Mouse (Mus musculus) CH12.LX (cell line): ENCODE measurements around the gene Erbb2.

Experiments
- CHD1 ChIP-seq: IDR thresholded peaks from 2 replicates; pipeline ENCODE4 v1.6.1; 2012; ENCODE audit warnings: low read depth, low read length, improper control_type of control experiment, inconsistent platforms
- CHD2 ChIP-seq: IDR thresholded peaks from 2 replicates; pipeline ENCODE4 v1.6.1; 2011; ENCODE audit warnings: low read length, improper control_type of control experiment
- CTCF ChIP-seq, 2 experiments: IDR thresholded peaks in 1 of 2; conservative IDR thresholded peaks in 1 of 2; 2 replicates each; pipeline ENCODE4 v1.5.1; 2011 to 2012; ENCODE audit warnings: low read depth in 2 of 2, low read length in 2 of 2, improper control_type of control experiment in 1 of 2, inconsistent platforms in 1 of 2, mild to moderate bottlenecking in 1 of 2, moderate library complexity in 1 of 2
- EP300 ChIP-seq: IDR thresholded peaks from 2 replicates; pipeline ENCODE4 v1.6.1; 2011; ENCODE audit warnings: low read length, improper control_type of control experiment
- MAX ChIP-seq: IDR thresholded peaks from 2 replicates; pipeline ENCODE4 v1.6.1; 2011; ENCODE audit warnings: low read length, improper control_type of control experiment
- MYC ChIP-seq: IDR thresholded peaks from 2 replicates; pipeline ENCODE4 v1.6.1; 2011; ENCODE audit warnings: low read depth, mild to moderate bottlenecking, improper control_type of control experiment, low read length
- POLR2A ChIP-seq: IDR thresholded peaks from 2 replicates; pipeline ENCODE4 v1.6.1; 2011; ENCODE audit warnings: low read depth, mild to moderate bottlenecking, improper control_type of control experiment, low read length
- UBTF ChIP-seq: IDR thresholded peaks from 2 replicates; pipeline ENCODE4 v1.6.1; 2012; ENCODE audit warnings: low read depth, mild to moderate bottlenecking, inconsistent platforms, low read length, improper control_type of control experiment, moderate library complexity
- USF1 ChIP-seq: IDR thresholded peaks from 2 replicates; pipeline ENCODE4 v1.6.1; 2014; ENCODE audit warnings: low read depth, mild to moderate bottlenecking, inconsistent platforms, low read length, improper control_type of control experiment
- ZC3H11A ChIP-seq: IDR thresholded peaks from 2 replicates; pipeline ENCODE4 v1.6.1; 2012; ENCODE audit warnings: low read depth, mild to moderate bottlenecking, inconsistent platforms, low read length, improper control_type of control experiment

DNA sequence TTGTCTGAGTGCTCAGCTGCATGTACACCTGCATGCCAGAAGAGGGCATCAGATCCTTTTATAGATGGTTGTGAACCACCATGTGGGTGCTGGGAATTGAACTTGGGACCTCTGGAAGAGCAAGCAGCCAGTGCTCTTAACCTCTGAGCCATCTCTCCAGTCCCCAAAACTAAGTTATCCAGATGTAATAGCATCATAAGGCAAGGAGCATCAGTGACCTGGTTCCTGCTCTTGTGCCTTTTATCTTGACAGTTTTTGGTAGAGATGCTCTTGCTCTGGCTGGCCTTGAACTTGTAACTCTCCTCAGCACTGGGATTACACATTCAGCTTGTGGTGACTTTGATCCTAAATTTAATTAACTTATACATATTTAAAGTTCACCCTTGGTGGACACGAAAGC lies 31.4 kb downstream of the Erbb2 start:
- TF ChIP-seq CTCF (conservative IDR thresholded peaks at IDR 0.05 in 1 of 2, IDR thresholded peaks at IDR 0.05 in 1 of 2; ENCODE audit: low read depth in 2 of 2, low read length in 2 of 2), result no peak
- TF ChIP-seq CHD1, result no peak
- TF ChIP-seq USF1, result no peak
- TF ChIP-seq CHD2, result no peak
- no peak for TF ChIP-seq MYC
- no peak for TF ChIP-seq EP300
- TF ChIP-seq UBTF, result no peak
- TF ChIP-seq POLR2A, result no peak
- TF ChIP-seq MAX, result no peak
- TF ChIP-seq ZC3H11A, result no peak
